Mouse (Mus musculus): ENCODE data around the gene Hdgf. TPM values are rescaled to one million over a fixed set of nuclear protein-coding genes. Genes with fewer than 3 reads are reported as not detected.

Hdgf gene
- total RNA-seq, 2 experiments from 2014 or later, result 88.2 to 91.9 TPM

GRCm38 (mm10) chr3:87906981-87907857 is 1.1 kb downstream of the Hdgf start:
- DNase-seq, result peak; percentile 33 to 38
- intact Hi-C loops (cut with DNase I), result loop anchor here (1.0 kb wide), 1 partner anchor 21 kb away; no protein-coding TSS in a partner anchor

GRCm38 (mm10) chr3:87907906-87908305 is 1.8 kb downstream of the Hdgf start:
- DNase-seq, result no peak
- intact Hi-C loops (cut with DNase I), result no loop called here

GRCm38 (mm10) chr3:87909381-87909780 is 3.3 kb downstream of the Hdgf start:
- DNase-seq, result no peak
- intact Hi-C loops (cut with DNase I), result no loop called here

- intact Hi-C loops (cut with DNase I), result no loop called here
Observed at GRCm38 (mm10) chr3:87909874-87910273, 3.8 kb downstream of the Hdgf start.

GRCm38 (mm10) chr3:87910573-87911141 is 4.5 kb downstream of the Hdgf start:
- intact Hi-C loops (cut with DNase I), result no loop called here
- DNase-seq, result peak; percentile 78 to 84

More at GRCm38 (mm10) chr3:87909874-87910273, 3.8 kb downstream of the Hdgf start:
- DNase-seq, result no peak

- no peak for DNase-seq
- intact Hi-C loops (cut with DNase I), result no loop called here
Observed at GRCm38 (mm10) chr3:87913491-87913890, 7.4 kb downstream of the Hdgf start.

GRCm38 (mm10) chr3:87913891-87914290 is 7.8 kb downstream of the Hdgf start:
- intact Hi-C loops (cut with DNase I), result no loop called here
- no peak for DNase-seq

GRCm38 (mm10) chr3:87916990-87917389 is 10.9 kb downstream of the Hdgf start:
- DNase-seq, result no peak
- intact Hi-C loops (cut with DNase I), result no loop called here

- intact Hi-C loops (cut with DNase I), result no loop called here
Observed at GRCm38 (mm10) chr3:87918551-87918950, 12.4 kb downstream of the Hdgf start.

GRCm38 (mm10) chr3:87919336-87920108 is 13.4 kb downstream of the Hdgf start, which contains the start of gene Mrpl24:
Gene Mrpl24, plus strand, starts transcription at chr3:87919506.
- intact Hi-C loops (cut with DNase I), result no loop called here
- peak; percentile 69 to 75 for DNase-seq

More at GRCm38 (mm10) chr3:87918551-87918950, 12.4 kb downstream of the Hdgf start:
- DNase-seq, result no peak

- intact Hi-C loops (cut with DNase I), result no loop called here
Observed at GRCm38 (mm10) chr3:87920270-87920943, 14.3 kb downstream of the Hdgf start.

GRCm38 (mm10) chr3:87924996-87925395 is 18.9 kb downstream of the Hdgf start:
- no peak for DNase-seq
- intact Hi-C loops (cut with DNase I), result loop anchor here (5.0 kb wide), 1 partner anchor 38 kb away; the partner anchor contains the start of gene Prcc

More at GRCm38 (mm10) chr3:87920270-87920943, 14.3 kb downstream of the Hdgf start:
- DNase-seq, result no peak

- no peak for DNase-seq
- intact Hi-C loops (cut with DNase I), result loop anchor here (5.0 kb wide), 1 partner anchor 40 kb away; the partner anchor contains the start of gene Prcc
Observed at GRCm38 (mm10) chr3:87927452-87927851, 21.3 kb downstream of the Hdgf start.

GRCm38 (mm10) chr3:87929341-87930077 is 23.4 kb downstream of the Hdgf start:
- intact Hi-C loops (cut with DNase I), result loop anchor here (5.0 to 10.0 kb wide), 2 partner anchors 42 to 135 kb away; partner anchors contain the start of genes Insrr, Ntrk1 and Prcc
- no peak for DNase-seq

- intact Hi-C loops (cut with DNase I), result loop anchor here (10.0 kb wide), 1 partner anchor 135 kb away; the partner anchor contains the start of genes Insrr and Ntrk1
- DNase-seq, result peak; percentile 96 to 98
Observed at GRCm38 (mm10) chr3:87930078-87930795, 24.1 kb downstream of the Hdgf start, which contains the start of the genes Isg20l2 and Rrnad1. Gene Isg20l2, plus strand, starts transcription at chr3:87930314. Gene Rrnad1, minus strand, starts transcription at chr3:87930717.

GRCm38 (mm10) chr3:87934026-87934425 is 27.9 kb downstream of the Hdgf start:
- no peak for DNase-seq
- intact Hi-C loops (cut with DNase I), result loop anchor here (2.0 to 10.0 kb wide), 2 partner anchors 53 to 139 kb away; partner anchors contain the start of genes Insrr and Ntrk1

- intact Hi-C loops (cut with DNase I), result loop anchor here (2.0 to 10.0 kb wide), 2 partner anchors 52 to 140 kb away; partner anchors contain the start of genes Insrr and Ntrk1
- DNase-seq, result no peak
Observed at GRCm38 (mm10) chr3:87934501-87934900, 28.4 kb downstream of the Hdgf start.

GRCm38 (mm10) chr3:87935201-87935600 is 29.1 kb downstream of the Hdgf start:
- no peak for DNase-seq
- intact Hi-C loops (cut with DNase I), result loop anchor here (1.0 to 10.0 kb wide), 4 partner anchors 26 to 140 kb away; partner anchors contain the start of genes Insrr and Ntrk1

All from heart, postnatal 14 days (tissue).